Mouse (Mus musculus) small intestine, adult 2 months (tissue): ENCODE measurements at regions not wholly inside any gene's neighbourhood (a gene's known extent, or its start where the extent isn't known, plus 50 kb on each side); places are given as distances from the start of the nearest gene placed in this dataset.

Experiments used
- H3K27ac ChIP-seq: fragments of 200-500 bp; 2 replicates; pipeline ENCODE4 v1.5.1; 2012; ENCODE audit warnings: low read depth, low read length, control low read depth, inconsistent platforms; ENCODE audit not compliant: insufficient read depth
- H3K27me3 ChIP-seq: fragments of 200-500 bp; 2 replicates; pipeline ENCODE4 v1.6.1; 2012; ENCODE audit warnings: mild to moderate bottlenecking, moderate library complexity, low read length, inconsistent platforms; ENCODE audit not compliant: control insufficient read depth, insufficient read depth
- H3K36me3 ChIP-seq: fragments of 200-500 bp; 2 replicates; pipeline ENCODE4 v1.6.1; 2012; ENCODE audit warnings: mild to moderate bottlenecking, low read length, control low read depth, inconsistent platforms; ENCODE audit not compliant: control insufficient read depth, insufficient read depth
- H3K4me1 ChIP-seq: fragments of 200-500 bp; 2 replicates; pipeline ENCODE4 v1.6.1; 2012; ENCODE audit warnings: low read length, inconsistent platforms, mixed read lengths; ENCODE audit not compliant: control insufficient read depth, insufficient read depth, insufficient read length
- H3K4me3 ChIP-seq: fragments of 200-500 bp; 2 replicates; pipeline ENCODE4 v1.5.1; 2012; ENCODE audit warnings: low read depth, mild to moderate bottlenecking, control low read depth, inconsistent platforms, low read length, moderate library complexity
- CTCF ChIP-seq: fragments of 200-500 bp; IDR thresholded peaks from 2 replicates; pipeline ENCODE4 v1.5.1; 2012; ENCODE audit warnings: low read depth, mild to moderate bottlenecking, control low read depth, inconsistent platforms, low read length, moderate library complexity, mixed read lengths; ENCODE audit not compliant: insufficient replicate concordance, insufficient read length; ENCODE audit errors: extremely low read depth
- POLR2A ChIP-seq: fragments of 200-500 bp; IDR thresholded peaks from 2 replicates; pipeline ENCODE4 v1.6.1; 2012; ENCODE audit warnings: low read depth, mild to moderate bottlenecking, control low read depth, inconsistent platforms, low read length, moderate library complexity
- WGBS: fragments of 180-500 bp; shearing (Covaris S2); methylation state at CpG from one replicate; pipeline ENCODE4 v1.1.7; 2018; 5-methylcytosine and 5-hydroxymethylcytosine counted together

- Histone ChIP-seq H3K36me3 (no peaks in the 10 kb centered on the region), H3K4me3 (no peak overlapping the region), H3K27me3 (no peaks in the 10 kb centered on the region), H3K27ac (peak overlapping the region; percentile 41; the same call in 1 of the 2 replicates), H3K4me1 (peaks cover 22% of the 10 kb centered on the region)
- WGBS = 95% methylated on average over 7 of the region's 7 CpGs
- TF ChIP-seq CTCF (no peak), POLR2A (no peak)
These were observed 92.6 kb downstream of the 1700001O22Rik start for GRCm38 (mm10) chr2:30710895-30711294.

GRCm38 (mm10) chr2:30709386-30709884 lies 94.0 kb downstream of the 1700001O22Rik start:
- no peak overlapping the region for H3K4me3 ChIP-seq
- no peaks in the 10 kb centered on the region for H3K36me3 ChIP-seq
- WGBS = 89% methylated on average over 3 of the region's 3 CpGs
- H3K27me3 ChIP-seq = no peaks in the 10 kb centered on the region
- no peak for TF ChIP-seq POLR2A
- TF ChIP-seq CTCF = no peak
- H3K27ac ChIP-seq = peak overlapping the region; percentile 10; the same call in 1 of the 2 replicates
- peaks cover 22% of the 10 kb centered on the region for H3K4me1 ChIP-seq

GRCm38 (mm10) chr2:30708762-30709385 lies 94.6 kb downstream of the 1700001O22Rik start:
- H3K4me1 ChIP-seq = peaks cover 22% of the 10 kb centered on the region
- TF ChIP-seq CTCF (no peak), POLR2A (no peak)
- 86% methylated on average over 4 of the region's 4 CpGs for WGBS
- no peaks in the 10 kb centered on the region for H3K36me3 ChIP-seq
- H3K4me3 ChIP-seq = no peak overlapping the region
- H3K27ac ChIP-seq = peak overlapping the region; percentile 68
- H3K27me3 ChIP-seq = no peaks in the 10 kb centered on the region

GRCm38 (mm10) chr2:30708001-30708683 lies 95.3 kb downstream of the 1700001O22Rik start:
- no peaks in the 10 kb centered on the region for H3K27me3 ChIP-seq
- peak overlapping the region; percentile 55 for H3K4me3 ChIP-seq
- 1% methylated on average over 48 of the region's 48 CpGs for WGBS
- H3K4me1 ChIP-seq = peaks cover 17% of the 10 kb centered on the region
- H3K36me3 ChIP-seq = no peaks in the 10 kb centered on the region
- no peak for TF ChIP-seq CTCF
- no peak for TF ChIP-seq POLR2A
- peak overlapping the region; percentile 72 for H3K27ac ChIP-seq

GRCm38 (mm10) chr2:30707099-30708000 lies 96.1 kb downstream of the 1700001O22Rik start:
- Histone ChIP-seq H3K27ac (peak overlapping the region; percentile 72), H3K4me1 (peaks cover 15% of the 10 kb centered on the region), H3K36me3 (no peaks in the 10 kb centered on the region), H3K4me3 (peak overlapping the region; percentile 55), H3K27me3 (no peaks in the 10 kb centered on the region)
- 7% methylated on average over 44 of the region's 44 CpGs for WGBS
- no peak for TF ChIP-seq CTCF
- TF ChIP-seq POLR2A = no peak

- Histone ChIP-seq H3K27me3 (no peaks in the 10 kb centered on the region), H3K4me1 (peaks cover 8% of the 10 kb centered on the region), H3K36me3 (no peaks in the 10 kb centered on the region), H3K4me3 (no peak overlapping the region), H3K27ac (no peak overlapping the region; the same call in none of the 2 replicates)
- TF ChIP-seq POLR2A = no peak
- TF ChIP-seq CTCF = no peak
- 84% methylated on average over 5 of the region's 5 CpGs for WGBS
These were observed 97.4 kb downstream of the 1700001O22Rik start for GRCm38 (mm10) chr2:30706036-30706435.
